Comparison of ENCODE assay signal across 8 mouse cellular contexts in the genomic region with DNA sequence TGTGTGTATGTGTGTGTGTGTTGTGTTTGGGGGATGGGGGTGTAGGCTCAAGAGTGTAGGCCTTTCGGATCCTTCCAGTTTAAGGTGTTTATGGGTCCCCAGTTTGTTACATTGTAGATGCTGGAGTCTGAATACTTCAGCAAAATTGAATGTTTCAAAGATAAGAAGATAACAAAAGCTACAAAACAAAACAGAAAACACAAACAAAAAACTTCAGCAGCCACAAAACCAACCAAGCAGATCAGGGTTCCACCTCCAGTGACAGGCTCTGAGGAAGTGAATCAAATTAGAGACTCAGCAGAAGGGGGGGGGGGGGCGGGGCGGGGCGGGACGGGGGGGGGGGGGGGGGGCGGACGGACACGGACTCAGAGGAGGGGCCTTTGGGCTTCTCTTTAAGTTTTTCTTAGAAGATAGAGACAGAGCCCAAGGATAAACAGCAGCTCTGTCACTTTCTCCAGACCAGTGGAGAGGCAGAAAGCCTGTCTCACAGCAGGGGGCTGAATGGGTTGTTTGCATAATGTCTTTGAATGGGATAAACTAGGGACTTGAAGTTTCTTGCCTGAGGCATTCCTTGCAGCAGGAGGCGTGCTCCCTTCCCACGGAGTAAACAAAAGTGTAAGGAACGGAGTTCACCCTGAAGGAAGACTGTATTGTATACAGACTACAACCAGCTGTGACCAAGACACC. TPM values are rescaled to one million over a fixed set of nuclear protein-coding genes. Genes with fewer than 3 reads are reported as not detected.
DNase-seq lines count a peak whose midpoint lies in the region; ATAC-seq and TF ChIP-seq lines count a peak whose summit lies in the region.

No protein-coding gene starts in this region.

- H3K9me3 ChIP-seq in heart, embryonic 13.5 days = no peaks in the 10 kb centered on the region
- no peaks in the 10 kb centered on the region for H3K9me3 ChIP-seq in intestine, embryonic 16.5 days (ENCODE audit: control insufficient read depth, low read length)
- no peaks in the 10 kb centered on the region for H3K9me3 ChIP-seq in midbrain, embryonic 13.5 days

- H3K4me1 ChIP-seq in heart, embryonic 13.5 days = peaks cover 6% of the 10 kb centered on the region
- peaks cover 15% of the 10 kb centered on the region for H3K4me1 ChIP-seq in intestine, embryonic 16.5 days (ENCODE audit: control insufficient read depth, insufficient read depth, low read length)
- peaks cover 29% of the 10 kb centered on the region for H3K4me1 ChIP-seq in midbrain, embryonic 13.5 days (replicated peaks)

- intact Hi-C loops in heart, postnatal 10 days (cut with DNase I) = no loop called here

- no peaks in the 10 kb centered on the region for H3K27me3 ChIP-seq in heart, embryonic 13.5 days (replicated peaks)
- no peaks in the 10 kb centered on the region for H3K27me3 ChIP-seq in intestine, embryonic 16.5 days (replicated peaks; ENCODE audit: control insufficient read depth, insufficient read depth, low read length)
- no peaks in the 10 kb centered on the region for H3K27me3 ChIP-seq in midbrain, embryonic 13.5 days

- H3K9ac ChIP-seq in heart, embryonic 13.5 days = no peak overlapping the region
- no peak overlapping the region for H3K9ac ChIP-seq in intestine, embryonic 16.5 days (ENCODE audit: low read depth, low read length)
- no peak overlapping the region for H3K9ac ChIP-seq in midbrain, embryonic 13.5 days (replicated peaks)

- H3K36me3 ChIP-seq in heart, embryonic 13.5 days = no peaks in the 10 kb centered on the region
- no peaks in the 10 kb centered on the region for H3K36me3 ChIP-seq in intestine, embryonic 16.5 days (ENCODE audit: control insufficient read depth, insufficient read depth, low read length)
- no peaks in the 10 kb centered on the region for H3K36me3 ChIP-seq in midbrain, embryonic 13.5 days

- TF ChIP-seq CTCF in layer of hippocampus, adult 2 months (conservative IDR thresholded peaks at IDR 0.05) = no peak

- whole genome bisulfite sequencing in heart, embryonic 13.5 days = 12% methylated on average over 8 of the region's 11 CpGs
- WGBS in intestine, embryonic 16.5 days = 18% methylated on average over 5 of the region's 11 CpGs
- WGBS in midbrain, embryonic 13.5 days = 10% methylated on average over 6 of the region's 11 CpGs

- H3K4me2 ChIP-seq in heart, embryonic 13.5 days = peak overlapping the region; percentile 30
- 0 out of 2 replicates have a peak overlapping the region, but pooled peaks have one; percentile 2 for H3K4me2 ChIP-seq in intestine, embryonic 16.5 days (ENCODE audit: low read depth, low read length)
- no peak overlapping the region for H3K4me2 ChIP-seq in midbrain, embryonic 13.5 days (replicated peaks)

- no peak overlapping the region for H3K4me3 ChIP-seq in heart, embryonic 13.5 days
- H3K4me3 ChIP-seq in intestine, embryonic 16.5 days (ENCODE audit: low read length) = no peak overlapping the region
- H3K4me3 ChIP-seq in midbrain, embryonic 13.5 days (replicated peaks) = no peak overlapping the region
- no peak overlapping the region for H3K4me3 ChIP-seq in layer of hippocampus, adult 2 months

- ATAC-seq in heart, embryonic 13.5 days (ENCODE audit: extremely low read depth, insufficient number of reproducible peaks, low FRiP score, low TSS enrichment) = no peak
- ATAC-seq in intestine, embryonic 16.5 days = peak; percentile 62
- ATAC-seq in midbrain, embryonic 13.5 days = peak; percentile 80

- no peak overlapping the region for H3K27ac ChIP-seq in heart, embryonic 13.5 days (replicated peaks)
- H3K27ac ChIP-seq in intestine, embryonic 16.5 days (ENCODE audit: low read length) = 0 out of 2 replicates have a peak overlapping the region, but pooled peaks have one; percentile 25
- peak overlapping the region; percentile 47; the same call in 1 of the 2 replicates for H3K27ac ChIP-seq in midbrain, embryonic 13.5 days
- H3K27ac ChIP-seq in layer of hippocampus, adult 2 months = no peak overlapping the region

- no peak for DNase-seq in heart, postnatal 10 days
- DNase-seq in embryo, embryonic 9.5 days (ENCODE audit: extremely low spot score) = peak; percentile 68
- no peak for DNase-seq in frontal cortex, postnatal 14 days (ENCODE audit: low spot score in 2 of 2)
- no peak for DNase-seq in layer of hippocampus, adult 2 months (ENCODE audit: low spot score in 2 of 2)
- DNase-seq in gastrocnemius, adult 8-10 months (ENCODE audit: low spot score in 2 of 2) = no peak

RNA-seq across cellular contexts. Expression of a gene that starts 8.9 kb away (rescaled TPM):
- polyA plus RNA-seq in heart, embryonic 13.5 days (2015; fragmentation: Nextera tagmentation; extraction: Ambion mirVana) = 29.2 and 30.8 TPM in 2 replicates
- 10 to 100 TPM; 28.2 to 31.5 TPM for total RNA-seq in heart, postnatal 10 days (2021)
- 37.9 and 39.7 TPM in 2 replicates for polyA plus RNA-seq in intestine, embryonic 16.5 days (2015; fragmentation: Nextera tagmentation; extraction: Ambion mirVana)
- polyA plus RNA-seq in midbrain, embryonic 13.5 days (2015; fragmentation: Nextera tagmentation; extraction: Ambion mirVana) = 44.6 and 45.4 TPM in 2 replicates
- 10 to 100 TPM; 18.3 to 18.8 TPM for total RNA-seq in layer of hippocampus, adult 2 months (2021)
- total RNA-seq in gastrocnemius, adult 8-10 months (2022) = 10 to 100 TPM; 48.0 to 56.3 (median 52.5) TPM

Comparison
In these comparisons a context has a peak if more than half of its experiments do, and no peak if none do; other contexts are left out.
1. H3K27ac ChIP-seq: peak in intestine, embryonic 16.5 days (single experiment) and midbrain, embryonic 13.5 days (single experiment); none in heart, embryonic 13.5 days (single experiment) and layer of hippocampus, adult 2 months (single experiment).